8 mouse cellular contexts compared by ENCODE assay signal in genomic region chr15:81812287-81812686, GRCm38 (mm10). TPM values are rescaled to one million over a fixed set of nuclear protein-coding genes. Genes with fewer than 3 reads are reported as not detected.
DNase-seq lines count a peak whose midpoint lies in the region; ATAC-seq and TF ChIP-seq lines count a peak whose summit lies in the region.

No protein-coding gene starts in this region.

- no peaks in the 10 kb centered on the region for H3K9me3 ChIP-seq in kidney, postnatal 0 days (replicated peaks; ENCODE audit: low read length)
- H3K9me3 ChIP-seq in embryonic facial prominence, embryonic 11.5 days (replicated peaks; ENCODE audit: control insufficient read depth, low read length), result no peaks in the 10 kb centered on the region
- H3K9me3 ChIP-seq in intestine, embryonic 14.5 days (ENCODE audit: control insufficient read depth, low read length), result no peaks in the 10 kb centered on the region
- H3K9me3 ChIP-seq in neural tube, embryonic 14.5 days (ENCODE audit: control insufficient read depth, low read length), result no peaks in the 10 kb centered on the region

- H3K27ac ChIP-seq in kidney, postnatal 0 days, result peak overlapping the region; percentile 92; the same call in 1 of the 2 replicates
- H3K27ac ChIP-seq in embryonic facial prominence, embryonic 11.5 days (replicated peaks; ENCODE audit: low read depth, low read length), result no peak overlapping the region
- no peak overlapping the region; the same call in 1 of the 2 replicates for H3K27ac ChIP-seq in intestine, embryonic 14.5 days (ENCODE audit: low read depth)
- H3K27ac ChIP-seq in neural tube, embryonic 14.5 days (ENCODE audit: low read depth, low read length), result no peak overlapping the region

- 33% methylated on average over 3 of the region's 3 CpGs for WGBS in kidney, postnatal 0 days
- WGBS in embryonic facial prominence, embryonic 11.5 days, result 42% methylated on average over 3 of the region's 3 CpGs
- 53% methylated on average over 3 of the region's 3 CpGs for WGBS in intestine, embryonic 14.5 days
- 21% methylated on average over 3 of the region's 3 CpGs for whole genome bisulfite sequencing in neural tube, embryonic 14.5 days

- no peaks in the 10 kb centered on the region for H3K27me3 ChIP-seq in kidney, postnatal 0 days (ENCODE audit: insufficient read depth, low read length)
- no peaks in the 10 kb centered on the region for H3K27me3 ChIP-seq in embryonic facial prominence, embryonic 11.5 days (ENCODE audit: control insufficient read depth, insufficient read depth, low read length)
- no peaks in the 10 kb centered on the region for H3K27me3 ChIP-seq in intestine, embryonic 14.5 days (replicated peaks; ENCODE audit: control insufficient read depth, insufficient read depth, low read length)
- H3K27me3 ChIP-seq in neural tube, embryonic 14.5 days (ENCODE audit: control insufficient read depth, insufficient read depth, low read length), result no peaks in the 10 kb centered on the region

- no peak for DNase-seq in kidney, postnatal 0 days (ENCODE audit: low spot score)
- DNase-seq in kidney, postnatal 10 days, result no peak
- no peak for DNase-seq in embryonic facial prominence, embryonic 11.5 days (ENCODE audit: low spot score)
- DNase-seq in intestine, embryonic 14.5 days (ENCODE audit: low spot score), result no peak
- DNase-seq in ovary, postnatal 36 days (ENCODE audit: low spot score), result no peak
- no peak for DNase-seq in thymus, postnatal 36 days
- DNase-seq in cerebellum, adult 18-20 months, result no peak

- no peak for TF ChIP-seq CTCF in kidney, postnatal 0 days (IDR thresholded peaks at IDR 0.05; ENCODE audit: low read depth)

- ATAC-seq in kidney, postnatal 0 days (replicated peaks; ENCODE audit: low FRiP score, low read depth), result no peak
- no peak for ATAC-seq in embryonic facial prominence, embryonic 11.5 days (replicated peaks; ENCODE audit: insufficient number of reproducible peaks, low FRiP score, low TSS enrichment, low read depth)
- no peak for ATAC-seq in intestine, embryonic 14.5 days (replicated peaks; ENCODE audit: low FRiP score, low TSS enrichment, low read depth)
- no peak for ATAC-seq in neural tube, embryonic 14.5 days (ENCODE audit: low read depth)

- peaks cover 11% of the 10 kb centered on the region for H3K4me1 ChIP-seq in kidney, postnatal 0 days (replicated peaks; ENCODE audit: insufficient read depth, low read length)
- no peaks in the 10 kb centered on the region for H3K4me1 ChIP-seq in embryonic facial prominence, embryonic 11.5 days (ENCODE audit: control insufficient read depth, insufficient read depth, low read length)
- H3K4me1 ChIP-seq in intestine, embryonic 14.5 days (replicated peaks; ENCODE audit: control insufficient read depth, insufficient read depth, low read length), result peaks cover 21% of the 10 kb centered on the region
- peaks cover 20% of the 10 kb centered on the region for H3K4me1 ChIP-seq in neural tube, embryonic 14.5 days (ENCODE audit: control insufficient read depth, insufficient read depth, low read length)

- peak overlapping the region; percentile 65 for H3K4me3 ChIP-seq in kidney, postnatal 0 days (replicated peaks; ENCODE audit: low read depth, low read length)
- peak overlapping the region; percentile 73 for H3K4me3 ChIP-seq in embryonic facial prominence, embryonic 11.5 days (ENCODE audit: low read depth, low read length)
- H3K4me3 ChIP-seq in intestine, embryonic 14.5 days (ENCODE audit: low read depth, low read length), result peak overlapping the region; percentile 66
- H3K4me3 ChIP-seq in neural tube, embryonic 14.5 days (ENCODE audit: low read depth, low read length), result peak overlapping the region; percentile 73

- peak overlapping the region; percentile 81 for H3K9ac ChIP-seq in kidney, postnatal 0 days (ENCODE audit: low read depth, low read length)
- H3K9ac ChIP-seq in embryonic facial prominence, embryonic 11.5 days (replicated peaks; ENCODE audit: low read length), result peak overlapping the region; percentile 70
- peak overlapping the region; percentile 67 for H3K9ac ChIP-seq in intestine, embryonic 14.5 days (ENCODE audit: low read length)
- H3K9ac ChIP-seq in neural tube, embryonic 14.5 days (replicated peaks; ENCODE audit: low read depth, low read length), result peak overlapping the region; percentile 69

- H3K4me2 ChIP-seq in kidney, postnatal 0 days (ENCODE audit: low read length), result peak overlapping the region; percentile 71
- peak overlapping the region; percentile 69 for H3K4me2 ChIP-seq in embryonic facial prominence, embryonic 11.5 days (ENCODE audit: low read depth, low read length)
- H3K4me2 ChIP-seq in intestine, embryonic 14.5 days (ENCODE audit: low read length), result peak overlapping the region; percentile 59
- peak overlapping the region; percentile 76 for H3K4me2 ChIP-seq in neural tube, embryonic 14.5 days (ENCODE audit: low read depth, low read length)

- peaks cover 16% of the 10 kb centered on the region for H3K36me3 ChIP-seq in kidney, postnatal 0 days (ENCODE audit: insufficient read depth, low read length)
- H3K36me3 ChIP-seq in embryonic facial prominence, embryonic 11.5 days (replicated peaks; ENCODE audit: control insufficient read depth, insufficient read depth, low read depth, low read length), result 0 out of 2 replicates have a peak, but pooled peaks cover 2% of the 10 kb centered on the region
- H3K36me3 ChIP-seq in intestine, embryonic 14.5 days (ENCODE audit: control insufficient read depth, insufficient read depth, low read length), result peaks cover 23% of the 10 kb centered on the region
- H3K36me3 ChIP-seq in neural tube, embryonic 14.5 days (ENCODE audit: control insufficient read depth, insufficient read depth, low read length), result peaks cover 15% of the 10 kb centered on the region

RNA-seq across cellular contexts. Expression of gene Tef, which starts 10.1 kb away (rescaled TPM):
- 17.9 and 19.9 TPM in 2 replicates for polyA plus RNA-seq in kidney, postnatal 0 days (2015; fragmentation: Nextera tagmentation; extraction: Ambion mirVana)
- 11.4 and 13.1 TPM in 2 replicates for polyA plus RNA-seq in embryonic facial prominence, embryonic 11.5 days (2014; fragmentation: Nextera tagmentation; extraction: Ambion mirVana)
- polyA plus RNA-seq in intestine, embryonic 14.5 days (2014; fragmentation: Nextera tagmentation; extraction: Ambion mirVana), result 17.7 and 21.0 TPM in 2 replicates
- polyA plus RNA-seq in neural tube, embryonic 14.5 days (2014; fragmentation: Nextera tagmentation; extraction: Ambion mirVana), result 17.9 and 19.3 TPM in 2 replicates

RNA-seq across cellular contexts. Expression of gene Tob2, which starts 46.3 kb away (rescaled TPM):
- polyA plus RNA-seq in kidney, postnatal 0 days (2015; fragmentation: Nextera tagmentation; extraction: Ambion mirVana), result 22.5 and 27.7 TPM in 2 replicates
- 10.7 and 11.1 TPM in 2 replicates for polyA plus RNA-seq in embryonic facial prominence, embryonic 11.5 days (2014; fragmentation: Nextera tagmentation; extraction: Ambion mirVana)
- 23.0 TPM in 2 replicates for polyA plus RNA-seq in intestine, embryonic 14.5 days (2014; fragmentation: Nextera tagmentation; extraction: Ambion mirVana)
- 12.4 and 13.4 TPM in 2 replicates for polyA plus RNA-seq in neural tube, embryonic 14.5 days (2014; fragmentation: Nextera tagmentation; extraction: Ambion mirVana)

RNA-seq across cellular contexts. Expression of gene Phf5a, which starts 59.4 kb away (rescaled TPM):
- polyA plus RNA-seq in kidney, postnatal 0 days (2015; fragmentation: Nextera tagmentation; extraction: Ambion mirVana), result 103 and 110 TPM in 2 replicates
- 194 and 213 TPM in 2 replicates for polyA plus RNA-seq in embryonic facial prominence, embryonic 11.5 days (2014; fragmentation: Nextera tagmentation; extraction: Ambion mirVana)
- 179 and 194 TPM in 2 replicates for polyA plus RNA-seq in intestine, embryonic 14.5 days (2014; fragmentation: Nextera tagmentation; extraction: Ambion mirVana)
- 129 and 138 TPM in 2 replicates for polyA plus RNA-seq in neural tube, embryonic 14.5 days (2014; fragmentation: Nextera tagmentation; extraction: Ambion mirVana)

RNA-seq across cellular contexts. Expression of gene Aco2, which starts 59.8 kb away (rescaled TPM):
- 263 and 285 TPM in 2 replicates for polyA plus RNA-seq in kidney, postnatal 0 days (2015; fragmentation: Nextera tagmentation; extraction: Ambion mirVana)
- polyA plus RNA-seq in embryonic facial prominence, embryonic 11.5 days (2014; fragmentation: Nextera tagmentation; extraction: Ambion mirVana), result 144 and 153 TPM in 2 replicates
- 171 and 178 TPM in 2 replicates for polyA plus RNA-seq in intestine, embryonic 14.5 days (2014; fragmentation: Nextera tagmentation; extraction: Ambion mirVana)
- polyA plus RNA-seq in neural tube, embryonic 14.5 days (2014; fragmentation: Nextera tagmentation; extraction: Ambion mirVana), result 278 and 281 TPM in 2 replicates
